Mouse (Mus musculus) frontal cortex, postnatal 36 days (tissue): Measurements from ENCODE around the gene AA986860.

Experiments used
- DNase-seq, 2 experiments: peaks; one replicate each; pipeline ENCODE4 v3.0.0; 2022; ENCODE audit warnings: low spot score in 2 of 2

Gene AA986860

DNA sequence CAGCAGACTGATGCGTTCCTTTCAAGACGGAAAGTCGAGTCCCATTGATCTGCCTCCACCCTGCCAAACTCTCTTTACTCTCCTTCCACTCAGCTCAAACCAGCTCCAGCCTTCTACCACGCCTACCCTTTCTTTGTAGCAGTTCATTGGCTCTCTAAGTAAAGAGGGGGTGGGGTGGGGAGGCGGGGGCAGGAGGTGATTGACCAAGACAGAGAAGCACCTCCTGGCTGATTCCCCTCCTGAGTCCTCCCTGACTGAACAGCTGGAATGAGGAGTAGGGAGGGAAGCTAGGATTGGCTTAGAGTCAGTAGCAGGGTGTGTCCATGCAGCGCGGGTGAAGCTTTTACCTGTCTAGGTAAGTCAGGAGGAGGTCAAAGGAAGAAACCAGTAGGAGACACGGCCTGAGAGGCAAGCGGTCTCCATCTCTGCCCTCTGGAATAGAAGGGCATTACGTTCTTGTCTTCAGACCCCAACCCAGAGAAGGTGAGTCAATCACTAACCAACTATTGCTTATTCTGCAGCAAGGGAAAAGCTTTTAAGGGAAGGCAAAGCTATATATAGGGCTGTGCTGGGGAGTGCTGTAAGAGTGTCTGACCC, at the start of gene AA986860:
Gene AA986860, plus strand, starts transcription at position 236 of the 597 bp plus-strand sequence.
- DNase-seq: no peak

DNA sequence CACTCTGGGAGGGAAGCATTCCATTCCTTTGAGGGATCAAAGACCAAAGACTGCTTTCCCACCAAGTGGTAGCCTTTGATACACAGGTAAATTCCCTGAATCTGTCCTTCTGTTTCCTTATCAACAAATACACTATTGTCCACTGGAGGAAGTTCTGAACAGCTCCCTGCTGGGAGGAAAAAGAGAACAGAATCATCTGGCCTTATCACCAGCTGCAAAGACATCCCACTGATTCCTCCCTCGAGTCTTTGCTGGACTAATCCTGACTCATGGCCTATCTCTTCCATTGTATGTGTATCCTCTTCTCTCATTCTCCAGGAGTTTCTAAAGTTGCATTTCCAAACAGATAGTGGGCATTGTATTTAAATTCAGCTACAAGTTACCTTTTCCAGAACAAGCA, 47.9 kb upstream of the AA986860 start:
- DNase-seq: no peak

DNA sequence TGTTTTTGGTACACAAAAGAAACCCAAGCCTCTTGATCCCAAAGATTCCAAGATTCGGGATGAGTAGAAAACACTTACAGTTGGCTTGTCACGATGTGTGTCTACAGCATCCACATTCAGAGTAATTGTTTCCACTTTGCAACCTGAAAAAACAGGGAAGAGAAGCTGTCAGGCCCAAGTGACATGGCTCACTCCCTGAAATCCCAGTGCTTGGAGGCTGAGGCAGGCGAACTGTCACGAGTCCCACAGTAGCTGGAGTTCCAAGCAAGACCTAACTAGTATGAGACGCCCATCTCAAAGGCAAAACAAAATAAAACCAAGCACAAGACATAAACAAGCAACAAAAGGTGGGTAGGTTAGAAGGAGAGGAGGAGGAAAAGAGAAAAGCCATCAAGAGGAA, 33.2 kb upstream of the AA986860 start:
- no peak for DNase-seq

DNA sequence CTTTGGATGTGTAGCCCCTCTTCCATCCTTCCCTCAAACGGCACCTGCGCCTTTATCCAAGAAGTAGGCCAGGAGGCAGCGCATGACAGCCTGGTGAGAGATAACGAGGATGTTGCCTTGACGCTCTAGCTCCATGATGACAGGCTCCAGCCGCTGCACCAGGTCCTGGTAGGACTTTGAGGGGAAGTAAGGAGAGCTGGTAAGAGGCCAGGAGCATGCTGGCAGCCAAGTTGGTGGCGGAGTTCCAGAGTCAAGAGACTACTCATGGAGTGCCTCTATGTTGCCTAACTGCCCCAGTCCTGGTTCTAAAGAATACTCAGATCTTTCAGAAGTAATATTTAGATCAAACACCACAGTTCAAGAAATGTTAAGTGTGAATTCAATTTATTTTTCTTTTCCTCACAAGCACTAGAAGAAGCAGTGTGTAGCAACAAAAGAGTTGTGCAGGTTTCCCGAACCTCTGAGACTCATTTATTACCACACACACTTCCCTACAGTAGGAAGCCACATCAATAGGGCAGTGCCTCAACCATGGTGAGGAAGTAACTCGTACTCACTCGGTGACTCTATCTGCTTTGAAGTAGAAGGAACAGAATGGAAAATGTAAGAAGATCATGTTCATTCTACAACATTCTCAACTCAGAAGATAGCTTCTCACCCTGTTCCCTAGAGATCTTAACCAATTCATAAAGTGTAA, 31.7 kb upstream of the AA986860 start:
- DNase-seq: peak; percentile 20 to 53

DNA sequence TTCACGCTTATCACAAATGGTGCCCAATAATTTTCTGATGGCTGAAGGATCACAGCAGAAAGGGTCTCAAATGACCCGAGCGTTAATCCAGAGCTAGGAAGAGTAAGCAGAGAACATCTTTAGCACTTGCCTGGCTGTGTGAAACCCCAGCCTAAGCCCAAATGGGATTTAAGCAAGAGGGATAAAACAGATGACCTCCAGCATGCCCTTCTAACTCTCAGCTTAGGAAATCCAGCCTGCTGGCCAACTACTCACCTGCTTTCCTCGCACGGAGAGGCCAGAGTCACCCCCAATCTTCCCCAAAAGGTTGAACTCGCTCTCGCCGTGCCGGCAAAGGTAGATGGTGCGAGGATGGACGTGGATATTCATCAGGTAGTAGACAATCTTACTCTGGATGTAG, 29.8 kb upstream of the AA986860 start:
- DNase-seq: no peak

DNA sequence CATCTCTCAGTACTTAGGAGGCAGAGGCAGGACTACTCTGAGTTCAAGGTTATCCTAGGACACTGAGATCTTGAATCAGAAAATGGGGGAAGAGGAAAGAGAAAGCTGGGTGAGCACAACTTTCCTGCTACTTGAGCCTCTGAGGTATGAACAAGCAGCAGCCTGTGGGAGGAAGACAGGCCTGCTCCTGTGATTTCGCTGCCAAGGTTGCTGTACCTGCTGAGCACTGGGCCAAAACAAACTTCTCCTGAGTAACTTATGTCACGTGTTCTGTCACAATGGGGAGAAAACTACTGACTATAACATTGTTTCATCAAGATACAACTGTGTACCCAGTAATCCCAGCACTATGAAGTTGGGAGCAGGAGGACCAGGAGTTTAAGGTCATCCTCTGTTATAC, 28.2 kb upstream of the AA986860 start:
- no peak for DNase-seq

DNA sequence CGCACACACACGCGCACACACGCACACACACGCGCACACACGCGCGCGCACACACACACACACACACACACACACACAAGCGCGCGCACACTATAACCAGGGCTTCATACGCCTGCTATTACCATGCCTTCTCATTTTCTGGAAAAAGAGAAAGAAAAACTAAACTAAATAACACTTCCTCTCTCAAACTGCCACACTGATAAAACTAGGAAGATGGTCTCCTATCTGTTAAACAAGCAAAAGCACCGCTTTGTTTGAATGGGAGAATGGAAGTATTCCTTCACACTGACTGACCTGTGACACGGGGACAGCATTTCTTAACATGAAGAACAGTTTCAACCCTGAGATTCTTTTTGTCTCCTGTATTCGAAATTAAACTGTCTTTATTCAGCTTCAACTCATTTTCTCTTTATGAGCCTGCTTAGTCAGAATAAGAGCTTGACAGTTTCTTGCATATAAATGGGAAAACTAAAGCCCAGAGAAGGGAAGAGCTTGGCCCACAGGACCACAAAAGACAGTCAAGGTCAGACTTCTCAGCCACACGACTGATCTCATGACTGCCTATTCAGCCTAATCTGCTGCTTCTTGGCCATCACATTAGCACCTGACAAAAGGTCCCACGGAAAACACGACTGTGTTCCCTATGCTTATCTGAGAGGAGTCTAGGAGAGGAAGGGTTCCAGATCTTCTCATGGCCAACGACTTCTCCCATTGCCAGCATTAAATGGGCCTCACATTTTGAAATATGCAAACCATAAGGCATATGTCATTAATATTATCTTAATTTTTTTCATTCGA, 21.3 kb upstream of the AA986860 start:
- DNase-seq: no peak

DNA sequence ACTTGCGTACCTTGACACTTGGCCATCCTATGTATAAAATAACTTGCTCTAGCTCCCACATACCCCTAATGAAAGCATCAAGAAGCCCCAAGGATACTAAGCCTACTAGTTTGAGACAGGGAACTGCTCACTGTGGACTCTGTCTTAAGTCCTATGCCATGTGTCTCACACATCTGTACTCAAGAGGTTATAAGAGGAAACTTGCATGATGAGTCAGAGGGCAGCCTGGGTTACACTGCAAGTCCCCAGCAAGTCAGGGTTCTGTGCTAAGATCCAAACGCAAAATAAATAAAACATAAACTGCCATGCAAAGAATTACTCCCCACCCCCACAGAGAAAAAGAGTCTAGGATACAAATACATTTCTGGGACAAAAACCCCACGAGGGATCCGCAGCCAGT, 17.7 kb upstream of the AA986860 start:
- no peak for DNase-seq

DNA sequence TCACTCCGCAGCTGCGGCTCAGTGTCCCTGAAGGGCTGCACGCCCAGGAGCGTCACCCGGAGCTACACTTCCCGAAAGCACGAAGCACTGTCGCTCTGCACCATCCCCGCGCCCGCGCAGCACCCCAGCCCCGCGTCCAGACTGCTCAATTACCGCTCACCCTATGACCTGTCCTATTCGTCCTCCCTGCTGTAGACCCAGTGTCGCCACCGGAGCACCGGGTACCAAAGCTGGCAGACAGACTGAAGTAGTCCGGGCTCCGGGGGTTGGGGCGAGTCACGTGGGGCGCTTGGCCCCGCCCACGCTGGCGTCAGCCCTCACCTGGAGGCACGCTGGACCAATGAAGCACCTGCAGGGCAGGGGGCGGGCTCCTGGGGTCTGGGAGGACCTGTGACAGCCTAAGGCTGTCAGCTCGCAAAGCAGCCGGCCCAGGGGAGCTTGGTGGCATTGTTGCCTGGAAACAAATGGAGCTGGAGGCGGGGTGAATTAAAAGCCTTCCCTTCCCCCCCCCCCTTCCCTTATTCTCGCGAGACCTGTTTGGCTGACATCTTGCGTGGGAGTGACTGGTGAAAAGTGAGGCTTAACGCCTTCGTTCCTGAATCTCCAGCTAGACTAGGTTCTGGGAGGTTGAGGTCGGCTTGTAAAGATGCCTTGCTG, 16.1 kb upstream of the AA986860 start, which contains the start of gene Gm29427:
Gene Gm29427, minus strand, starts transcription at position 239 of the 657 bp plus-strand sequence.
- peak; percentile 95 to 97 for DNase-seq

DNA sequence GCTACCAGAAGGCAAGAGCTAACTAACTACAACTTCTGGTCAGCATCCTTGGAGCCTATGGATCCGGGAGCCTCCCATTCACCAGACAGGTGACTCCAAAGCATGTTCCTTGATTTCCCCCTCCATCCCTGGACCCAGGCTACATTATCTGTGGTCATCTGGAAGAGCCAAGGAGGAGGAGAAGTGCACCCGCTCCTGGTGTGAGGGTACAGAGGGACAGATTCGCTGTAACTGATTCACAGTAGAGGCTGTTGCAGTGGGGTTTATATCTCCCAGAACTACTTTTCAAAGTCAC, 15.6 kb upstream of the AA986860 start:
- DNase-seq: no peak

DNA sequence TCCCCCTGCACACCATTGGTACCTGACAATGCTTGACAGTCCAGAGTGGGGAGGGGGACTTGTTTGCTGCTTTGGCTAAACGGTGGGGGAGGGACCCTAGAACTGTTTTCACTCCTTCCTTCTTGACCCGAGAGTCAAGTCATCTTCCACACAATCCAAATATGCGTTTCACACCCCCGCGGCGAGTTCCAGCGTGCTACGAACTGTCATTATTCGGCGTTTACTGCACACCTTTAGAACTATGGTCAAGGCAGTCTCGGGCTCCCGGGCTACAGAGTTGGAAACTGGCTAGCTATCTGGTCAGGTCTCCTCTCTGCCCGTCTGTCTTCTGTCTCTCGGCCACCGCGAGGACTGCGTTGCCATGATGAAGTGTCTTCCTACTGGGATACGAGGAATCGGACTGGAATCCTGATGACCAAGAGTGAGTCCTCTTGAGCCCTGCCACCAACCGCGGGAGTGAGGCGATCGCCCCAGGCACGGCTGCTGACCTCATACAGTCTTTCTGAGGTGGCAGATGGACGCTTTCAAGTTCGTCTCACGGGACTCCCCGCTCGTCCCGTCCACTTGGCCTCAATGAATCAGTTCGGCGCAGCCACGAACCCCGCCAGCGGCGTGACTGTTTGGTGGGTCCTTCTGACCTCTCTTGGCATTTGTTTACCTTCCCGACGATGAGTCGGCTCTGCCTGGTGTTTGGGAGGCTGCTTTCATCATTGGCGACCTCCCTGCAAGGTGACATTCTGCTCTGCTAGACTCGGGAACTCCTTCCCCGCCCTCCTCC, 15.1 kb upstream of the AA986860 start:
- peak in 1 of 2 experiments; percentile 68 for DNase-seq

DNA sequence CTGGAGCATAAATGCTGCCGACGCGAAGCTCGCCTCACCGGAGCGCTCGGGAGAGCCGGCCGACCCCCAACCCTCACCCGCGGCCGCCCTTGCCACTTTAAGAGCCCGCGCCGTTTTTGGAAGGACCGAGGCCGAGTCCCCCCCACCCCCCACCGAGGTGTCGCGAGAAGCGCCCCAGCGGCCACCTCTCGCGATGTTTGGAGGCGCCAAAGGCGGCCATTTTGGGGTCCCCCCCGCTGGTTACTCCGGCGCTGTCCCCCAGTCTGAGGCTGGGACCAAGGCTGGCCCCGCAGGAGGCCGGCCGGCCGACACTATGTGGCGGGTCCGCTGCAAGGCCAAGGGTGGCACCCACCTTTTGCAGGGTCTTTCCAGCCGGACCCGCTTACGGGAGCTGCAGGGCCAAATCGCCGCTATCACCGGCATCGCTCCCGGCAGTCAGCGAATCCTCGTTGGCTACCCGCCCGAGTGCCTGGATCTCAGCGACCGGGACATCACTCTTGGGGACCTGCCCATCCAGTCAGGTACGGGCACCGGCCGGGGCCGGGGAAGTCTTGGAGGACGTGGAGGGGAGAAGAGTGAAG, 14.4 kb upstream of the AA986860 start, which contains the start of gene Yod1:
Gene Yod1, plus strand, starts transcription at position 37 of the 581 bp plus-strand sequence.
- DNase-seq: peak; percentile 83 to 85

DNA sequence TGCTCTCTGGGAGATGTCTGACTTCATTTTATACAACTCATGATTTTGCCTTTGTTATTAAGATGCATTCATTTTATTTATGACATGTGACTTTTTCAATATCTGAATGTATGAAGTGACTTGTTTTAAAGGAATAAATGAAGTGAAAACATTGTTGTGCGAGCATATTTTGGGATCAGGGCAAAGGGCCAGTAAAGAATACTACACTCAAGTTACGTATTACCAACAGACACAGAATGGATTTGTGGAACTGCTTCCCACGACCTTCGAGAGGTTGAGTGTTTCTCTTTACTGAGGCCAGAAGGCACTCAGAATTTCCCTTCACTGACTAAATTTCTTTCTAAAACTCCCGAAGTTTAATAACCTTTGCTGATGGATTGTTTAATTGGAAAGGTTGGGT, 7.6 kb upstream of the AA986860 start:
- no peak for DNase-seq

DNA sequence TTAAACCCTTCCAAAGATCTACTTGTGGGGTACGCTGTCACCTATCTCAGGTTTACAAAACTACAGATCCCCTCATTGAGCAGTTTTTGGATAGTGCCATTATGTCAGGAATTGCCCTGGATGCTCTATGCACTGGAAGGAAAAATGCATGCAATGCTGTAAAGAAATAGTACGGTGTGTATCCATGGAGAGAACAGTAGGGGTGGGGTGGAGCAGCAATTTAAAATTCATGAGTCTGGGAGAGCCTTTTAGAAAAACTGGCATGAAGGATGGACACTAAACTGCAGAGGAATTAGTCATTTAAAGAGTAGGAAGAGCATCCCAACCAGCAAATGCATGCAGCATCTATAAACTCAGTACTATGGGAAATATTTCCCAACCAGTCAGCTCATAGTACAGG, 5.4 kb upstream of the AA986860 start:
- DNase-seq: no peak

DNA sequence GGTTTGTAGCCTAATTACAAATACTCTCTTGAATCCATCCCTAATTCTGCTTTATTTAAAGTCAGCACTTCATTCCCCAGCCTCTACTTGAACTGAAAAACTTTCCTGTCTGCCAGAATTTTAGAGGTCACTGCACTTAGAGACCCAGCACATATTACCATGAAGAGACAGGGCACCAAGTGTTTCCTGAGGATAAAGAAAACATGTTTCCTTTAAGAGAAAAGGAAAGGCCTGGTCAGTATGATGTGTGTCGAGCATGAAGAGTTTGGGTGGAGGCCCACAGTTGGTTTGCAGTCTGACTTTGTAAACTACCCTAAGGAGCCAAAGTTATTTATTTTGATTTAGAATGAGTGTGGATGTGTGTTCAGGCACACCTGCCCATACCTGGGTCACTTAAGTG, 3.7 kb upstream of the AA986860 start:
- DNase-seq: no peak

DNA sequence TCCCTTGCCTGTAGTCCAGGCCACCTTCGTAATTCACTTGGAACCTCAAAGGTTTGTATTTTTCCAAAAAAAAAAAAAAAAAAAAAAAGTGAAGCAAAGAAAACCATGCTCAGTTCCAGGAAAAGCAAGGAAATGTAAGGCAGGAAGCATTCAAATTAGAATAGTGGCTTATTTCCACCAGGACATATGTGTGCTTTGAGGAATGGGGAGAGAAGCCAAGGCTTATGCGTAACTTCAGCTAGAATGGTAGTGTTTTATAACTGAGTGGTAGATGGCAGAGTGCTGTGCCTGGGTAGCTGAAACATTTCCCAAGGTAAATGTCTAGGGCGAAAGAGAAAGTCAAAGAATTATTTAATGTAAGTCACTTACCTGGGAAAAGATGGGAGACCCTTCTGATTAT, 3.1 kb upstream of the AA986860 start:
- DNase-seq: peak in 1 of 2 experiments; percentile 35

DNA sequence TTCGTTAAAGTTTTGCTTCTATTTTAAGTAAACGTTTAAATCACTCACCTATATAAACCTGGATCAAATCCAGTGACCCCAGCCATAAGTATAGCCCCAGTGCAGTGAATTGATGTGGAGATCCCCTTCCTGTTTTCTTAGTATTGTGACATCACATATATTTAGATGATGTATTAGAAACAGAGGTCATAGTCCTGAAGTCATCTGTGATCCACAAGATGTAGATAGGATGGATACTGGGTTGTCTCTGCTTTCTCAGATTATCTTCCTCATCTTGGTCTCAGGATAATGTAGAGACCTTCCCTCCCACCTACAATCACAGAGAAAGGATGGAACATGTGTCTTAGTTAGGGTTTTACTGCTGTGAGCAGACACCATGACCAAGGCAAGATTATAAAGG, 2.6 kb upstream of the AA986860 start, which contains the start of gene Pfkfb2:
Gene Pfkfb2, minus strand, starts transcription at position 101 of the 400 bp plus-strand sequence.
- DNase-seq: no peak

DNA sequence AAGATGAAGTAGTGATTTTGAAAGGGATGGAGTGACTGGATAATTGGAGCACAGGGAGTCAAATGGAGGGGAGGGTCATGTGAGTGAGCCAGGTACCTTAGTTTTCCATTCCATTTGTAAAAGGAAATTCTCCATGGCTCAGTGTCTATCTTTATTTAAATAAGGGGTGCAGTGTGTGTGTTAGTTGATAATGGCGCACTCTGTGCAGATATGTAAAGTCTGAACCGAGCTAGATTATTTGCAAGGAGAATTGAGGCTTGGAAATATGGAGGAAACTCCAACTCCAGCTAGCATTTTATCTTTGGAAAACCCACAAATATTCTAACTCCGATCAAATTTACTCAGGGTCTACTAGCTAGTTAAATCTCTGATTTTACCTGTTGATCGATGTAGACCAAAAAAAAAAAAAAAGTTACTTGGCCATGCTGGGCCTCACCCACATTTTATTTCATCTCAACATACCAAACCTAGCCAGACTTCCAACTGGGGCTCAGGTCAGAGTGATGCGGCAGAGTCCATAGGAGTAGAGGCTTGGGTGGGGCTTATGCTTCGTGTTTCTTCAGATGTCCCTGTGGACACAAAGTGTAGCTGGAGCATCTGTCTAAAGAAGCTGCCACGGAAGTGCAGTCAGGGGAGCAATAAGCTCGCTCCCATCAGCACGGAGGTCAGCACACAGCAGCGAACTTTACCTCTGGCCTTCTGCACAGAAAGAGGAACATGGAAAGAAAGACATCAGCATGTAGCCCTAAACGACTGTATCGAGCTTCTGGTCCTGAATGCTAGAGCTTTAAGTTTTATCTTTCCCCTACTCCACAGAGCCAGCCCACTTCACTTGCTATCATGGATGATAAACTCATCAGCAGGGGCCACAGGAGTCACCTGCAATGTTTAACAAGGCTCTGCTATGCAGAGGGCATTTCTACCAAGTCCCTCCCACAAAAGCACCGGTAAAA, 1.2 kb downstream of the AA986860 start:
- no peak for DNase-seq

DNA sequence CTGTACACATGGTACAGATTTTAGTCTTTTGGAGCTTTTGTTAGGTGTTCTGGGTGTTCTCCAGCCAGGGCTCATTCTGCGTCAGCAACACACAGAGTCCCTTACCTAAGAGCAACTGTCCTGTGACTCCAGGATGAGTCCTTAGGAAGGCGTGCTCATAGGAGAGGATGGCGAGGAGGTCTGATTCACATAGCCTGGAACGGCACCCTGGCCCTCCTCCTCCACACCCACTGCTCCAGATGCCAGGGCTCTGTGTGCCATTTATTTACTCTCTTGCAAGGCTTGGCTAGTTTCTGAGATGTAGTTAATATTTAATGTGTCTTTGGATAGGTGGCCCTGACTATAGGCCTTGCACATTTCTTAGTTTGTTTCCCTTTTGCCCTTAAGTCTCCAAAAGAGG, 1.9 kb downstream of the AA986860 start:
- no peak for DNase-seq

DNA sequence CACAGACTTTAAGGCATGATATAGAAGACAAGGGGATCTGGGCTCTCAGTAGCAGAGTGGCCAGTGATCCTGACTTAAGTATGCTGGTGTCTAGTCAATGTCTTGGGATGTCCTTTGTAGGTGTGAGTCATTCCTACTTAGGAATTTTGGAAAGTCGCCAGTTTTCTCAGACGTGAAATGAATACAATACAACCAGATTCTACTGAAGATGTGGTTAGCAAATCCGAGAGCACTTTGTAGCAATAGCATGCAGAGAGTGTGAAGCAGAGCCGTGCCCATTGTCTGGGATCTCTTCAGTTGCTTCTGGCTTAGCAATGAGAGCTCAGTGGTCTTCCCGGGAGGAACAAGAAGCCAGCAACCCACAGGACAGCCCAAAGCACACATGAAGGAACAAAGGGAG, 2.7 kb downstream of the AA986860 start:
- no peak for DNase-seq
